ENCODE assay signal across 15 mouse cellular contexts in genomic region chr1:136513181-136513580, GRCm38 (mm10). TPM values are rescaled to one million over a fixed set of nuclear protein-coding genes. Genes with fewer than 3 reads are reported as not detected.
DNase-seq lines count a peak whose midpoint lies in the region; ATAC-seq lines count a peak whose summit lies in the region.
"Had no signal": no experiment of that assay in that cellular context is flagged by ENCODE, and none has a peak within 500 bp of the region (broad histone marks: within the 10 kb centered on the region; RNA-seq: fewer than 3 reads in every experiment).

No protein-coding gene starts in this region.

- ATAC-seq in limb, embryonic 11.5 days (ENCODE audit: insufficient number of reproducible peaks, low FRiP score, low TSS enrichment, low read depth) = no peak
- no peak for ATAC-seq in erythroid progenitor cell, adult 5-6 weeks (replicated peaks; ENCODE audit: low FRiP score, poor library complexity, severe bottlenecking)
- ATAC-seq: activated CD4-positive, CD25-positive, alpha-beta regulatory T cell, adult 4 months; forebrain, embryonic 15.5 days had no signal

- 90% methylated on average over 11 of the region's 11 CpGs for WGBS in heart, embryonic 10.5 days
- WGBS in limb, embryonic 11.5 days = 89% methylated on average over 11 of the region's 11 CpGs

- peak overlapping the region; percentile 43; the same call in 1 of the 2 replicates for H3K27ac ChIP-seq in heart, embryonic 10.5 days
- no peak overlapping the region for H3K27ac ChIP-seq in limb, embryonic 11.5 days (replicated peaks; ENCODE audit: low read depth, low read length)
- H3K27ac ChIP-seq: embryonic facial prominence, embryonic 10.5 days; forebrain, embryonic 15.5 days; heart, adult 2 months had no signal

- peaks cover 15% of the 10 kb centered on the region for H3K4me1 ChIP-seq in heart, embryonic 10.5 days
- peaks cover 7% of the 10 kb centered on the region; the same call in 1 of the 2 replicates for H3K4me1 ChIP-seq in limb, embryonic 11.5 days (ENCODE audit: control insufficient read depth, insufficient read depth, low read length)
- H3K4me1 ChIP-seq: embryonic facial prominence, embryonic 10.5 days; forebrain, embryonic 15.5 days; megakaryocyte, embryonic 14.5 days had no signal

- 0 out of 2 replicates have a peak overlapping the region, but pooled peaks have one; percentile 7 for H3K9ac ChIP-seq in limb, embryonic 11.5 days (ENCODE audit: low read length)
- H3K9ac ChIP-seq: forebrain, embryonic 15.5 days had no signal

- peaks cover 31% of the 10 kb centered on the region for H3K36me3 ChIP-seq in heart, embryonic 10.5 days
- peaks cover 4% of the 10 kb centered on the region; the same call in 1 of the 2 replicates for H3K36me3 ChIP-seq in limb, embryonic 11.5 days (ENCODE audit: control insufficient read depth, insufficient read depth, low read length)
- H3K36me3 ChIP-seq: forebrain, embryonic 15.5 days had no signal

- no peaks in the 10 kb centered on the region for H3K27me3 ChIP-seq in heart, embryonic 10.5 days (ENCODE audit: insufficient read depth, poor library complexity, severe bottlenecking)
- H3K27me3 ChIP-seq in limb, embryonic 11.5 days (ENCODE audit: control insufficient read depth, insufficient read depth, low read length) = no peaks in the 10 kb centered on the region
- H3K27me3 ChIP-seq: forebrain, embryonic 15.5 days; megakaryocyte, embryonic 14.5 days had no signal

- no peak overlapping the region for H3K4me2 ChIP-seq in limb, embryonic 11.5 days (ENCODE audit: low read depth, severe bottlenecking)
- H3K4me2 ChIP-seq: forebrain, embryonic 15.5 days had no signal

- peak; percentile 19 to 32 for DNase-seq in cerebellum, postnatal 10 days
- no peak for DNase-seq in cerebellum, postnatal 4 days (ENCODE audit: low spot score in 2 of 2)
- peak; percentile 70 for DNase-seq in Muller cell, postnatal 12 days (ENCODE audit: inconsistent ontology term)
- no peak for DNase-seq in heart, embryonic 10.5 days (ENCODE audit: low spot score)
- DNase-seq in limb, embryonic 11.5 days (ENCODE audit: low spot score) = no peak
- no peak for DNase-seq in thymus, postnatal 25 days
- DNase-seq in kidney, adult 9 months = no peak
- DNase-seq: cerebellum, adult 11 months; kidney, adult 2 months had no signal

- no peak overlapping the region for H3K4me3 ChIP-seq in heart, embryonic 10.5 days
- no peak overlapping the region for H3K4me3 ChIP-seq in limb, embryonic 11.5 days (ENCODE audit: low read depth, low read length)
- H3K4me3 ChIP-seq: embryonic facial prominence, embryonic 10.5 days; forebrain, embryonic 15.5 days; heart, adult 2 months; megakaryocyte, embryonic 14.5 days had no signal

- no peaks in the 10 kb centered on the region for H3K9me3 ChIP-seq in heart, embryonic 10.5 days
- no peaks in the 10 kb centered on the region for H3K9me3 ChIP-seq in limb, embryonic 11.5 days (ENCODE audit: control insufficient read depth, low read length)
- H3K9me3 ChIP-seq: embryonic facial prominence, embryonic 10.5 days; forebrain, embryonic 15.5 days; megakaryocyte, embryonic 14.5 days had no signal

RNA-seq across cellular contexts. Expression of gene Kif14, which starts 47.0 kb away (rescaled TPM):
- polyA plus RNA-seq in heart, embryonic 10.5 days (2016; fragmentation: Nextera tagmentation; extraction: Ambion mirVana) = 5.2 and 5.4 TPM in 2 replicates
- polyA plus RNA-seq in limb, embryonic 11.5 days (2014; fragmentation: Nextera tagmentation; extraction: Ambion mirVana) = 9.7 and 9.9 TPM in 2 replicates
- total RNA-seq in erythroid progenitor cell, adult 5-6 weeks (2015; ENCODE audit: low replicate concordance) = 144 and 159 TPM in 2 replicates
- 223 and 224 TPM in 2 replicates for total RNA-seq in erythroid progenitor cell, adult 5-6 weeks (2017; ENCODE audit: low replicate concordance)

Comparison
In these comparisons a context has a peak if more than half of its experiments do, and no peak if none do; other contexts are left out.
1. DNase-seq: peak in cerebellum, postnatal 10 days (2 of 2) and Muller cell, postnatal 12 days (single experiment); none in cerebellum, postnatal 4 days (0 of 2), heart, embryonic 10.5 days (single experiment), limb, embryonic 11.5 days (single experiment), thymus, postnatal 25 days (single experiment) and kidney, adult 9 months (single experiment).